Mouse (Mus musculus) forebrain, embryonic 13.5 days (tissue): Measurements from ENCODE around the gene Agbl3. TPM values are rescaled to one million over a fixed set of nuclear protein-coding genes. Genes with fewer than 3 reads are reported as not detected.

Experiments used
- ATAC-seq: fragments of 200-750 bp; cut with Nextera tagmentation; 2 replicates; pipeline ENCODE4 v1.8.0; 2017
- H3K27ac ChIP-seq: fragments of 300-500 bp; sonication (generic); 2 replicates; pipeline ENCODE4 v1.5.1; 2015; ENCODE audit warnings: inconsistent platforms, mild to moderate bottlenecking, moderate library complexity
- H3K27me3 ChIP-seq: fragments of 300-500 bp; sonication (generic); 2 replicates; pipeline ENCODE4 v1.6.1; 2015; ENCODE audit warnings: mild to moderate bottlenecking, inconsistent platforms
- H3K36me3 ChIP-seq: fragments of 300-500 bp; sonication (generic); 2 replicates; pipeline ENCODE4 v1.6.1; 2015; ENCODE audit warnings: mild to moderate bottlenecking, inconsistent platforms; ENCODE audit not compliant: poor library complexity, severe bottlenecking
- H3K4me1 ChIP-seq: fragments of 300-500 bp; sonication (generic); 2 replicates; pipeline ENCODE4 v1.6.1; 2015; ENCODE audit warnings: inconsistent platforms
- H3K4me2 ChIP-seq: fragments of 300-500 bp; sonication (generic); 2 replicates; pipeline ENCODE4 v1.6.1; 2015; ENCODE audit warnings: inconsistent platforms, mild to moderate bottlenecking, moderate library complexity
- H3K4me3 ChIP-seq: fragments of 300-500 bp; sonication (generic); 2 replicates; pipeline ENCODE4 v1.5.1; 2015; ENCODE audit warnings: mild to moderate bottlenecking, inconsistent platforms
- H3K9ac ChIP-seq: fragments of 300-500 bp; sonication (generic); 2 replicates; pipeline ENCODE4 v1.6.1; 2015; ENCODE audit warnings: mild to moderate bottlenecking, inconsistent platforms
- H3K9me3 ChIP-seq: fragments of 300-500 bp; sonication (generic); replicated peaks from 2 replicates; pipeline ENCODE4 v1.6.1; 2016; ENCODE audit warnings: inconsistent platforms
- WGBS: fragments of 180-500 bp; shearing (Covaris S2); methylation state at CpG from one replicate; pipeline ENCODE4 v1.1.7; 2015; 5-methylcytosine and 5-hydroxymethylcytosine counted together
- polyA plus RNA-seq: library from polyadenylated mRNA; unstranded; fragments of >200 nt; fragmentation: Nextera tagmentation; extraction: Ambion mirVana; gene quantifications from 2 replicates; pipeline ENCODE4 v1.2.1, GENCODE M21; 2015

Agbl3 gene
- polyA plus RNA-seq, 1 experiment from 2014 or later: 6.2 TPM

GRCm38 (mm10) chr6:34902578-34902977, 122.3 kb downstream of the Agbl3 start:
- Histone ChIP-seq H3K4me2 (no peak overlapping the region), H3K9ac (no peak overlapping the region), H3K4me3 (no peak overlapping the region), H3K27ac (no peak overlapping the region), H3K9me3 (no peaks in the 10 kb centered on the region), H3K27me3 (no peaks in the 10 kb centered on the region), H3K4me1 (no peaks in the 10 kb centered on the region), H3K36me3 (peaks cover 85% of the 10 kb centered on the region)
- no peak for ATAC-seq
- WGBS: 95% methylated on average over 7 of the region's 7 CpGs

GRCm38 (mm10) chr6:34903441-34903840, 123.2 kb downstream of the Agbl3 start:
- no peak overlapping the region for H3K4me3 ChIP-seq
- no peaks in the 10 kb centered on the region for H3K27me3 ChIP-seq
- H3K4me1 ChIP-seq: no peaks in the 10 kb centered on the region
- H3K9me3 ChIP-seq: no peaks in the 10 kb centered on the region
- H3K36me3 ChIP-seq: peaks cover 84% of the 10 kb centered on the region
- WGBS: 88% methylated on average over 5 of the region's 5 CpGs
- no peak overlapping the region for H3K4me2 ChIP-seq
- no peak overlapping the region for H3K9ac ChIP-seq
- no peak for ATAC-seq
- no peak overlapping the region for H3K27ac ChIP-seq

- WGBS: 90% methylated on average over 10 of the region's 10 CpGs
- ATAC-seq: no peak
- H3K9me3 ChIP-seq: no peaks in the 10 kb centered on the region
- H3K4me2 ChIP-seq: no peak overlapping the region
- H3K4me3 ChIP-seq: no peak overlapping the region
- no peak overlapping the region for H3K9ac ChIP-seq
- H3K36me3 ChIP-seq: peaks cover 83% of the 10 kb centered on the region
- H3K27me3 ChIP-seq: no peaks in the 10 kb centered on the region
- H3K4me1 ChIP-seq: no peaks in the 10 kb centered on the region
- H3K27ac ChIP-seq: no peak overlapping the region
Observed at GRCm38 (mm10) chr6:34903851-34904250, 123.6 kb downstream of the Agbl3 start.

- 96% methylated on average over 6 of the region's 6 CpGs for WGBS
- no peak overlapping the region for H3K4me3 ChIP-seq
- H3K27me3 ChIP-seq: no peaks in the 10 kb centered on the region
- peaks cover 78% of the 10 kb centered on the region for H3K36me3 ChIP-seq
- H3K4me2 ChIP-seq: no peak overlapping the region
- no peaks in the 10 kb centered on the region for H3K4me1 ChIP-seq
- no peak for ATAC-seq
- H3K9ac ChIP-seq: no peak overlapping the region
- no peak overlapping the region for H3K27ac ChIP-seq
- no peaks in the 10 kb centered on the region for H3K9me3 ChIP-seq
Observed at GRCm38 (mm10) chr6:34904361-34904760, 124.1 kb downstream of the Agbl3 start.

GRCm38 (mm10) chr6:34906125-34906524, 125.9 kb downstream of the Agbl3 start:
- Histone ChIP-seq H3K9ac (no peak overlapping the region), H3K4me1 (peaks cover 8% of the 10 kb centered on the region), H3K4me2 (no peak overlapping the region), H3K36me3 (peaks cover 61% of the 10 kb centered on the region), H3K27ac (no peak overlapping the region), H3K27me3 (no peaks in the 10 kb centered on the region), H3K4me3 (no peak overlapping the region), H3K9me3 (no peaks in the 10 kb centered on the region)
- 78% methylated on average over 2 of the region's 2 CpGs for WGBS
- ATAC-seq: no peak

- Histone ChIP-seq H3K4me1 (peaks cover 8% of the 10 kb centered on the region), H3K9me3 (no peaks in the 10 kb centered on the region), H3K4me2 (no peak overlapping the region), H3K27ac (no peak overlapping the region), H3K9ac (no peak overlapping the region), H3K36me3 (peaks cover 57% of the 10 kb centered on the region), H3K4me3 (no peak overlapping the region), H3K27me3 (no peaks in the 10 kb centered on the region)
- no peak for ATAC-seq
- 93% methylated on average over 4 of the region's 4 CpGs for WGBS
Observed at GRCm38 (mm10) chr6:34906661-34907060, 126.4 kb downstream of the Agbl3 start.

GRCm38 (mm10) chr6:34907121-34907614, 126.9 kb downstream of the Agbl3 start:
- Histone ChIP-seq H3K9ac (no peak overlapping the region), H3K27me3 (no peaks in the 10 kb centered on the region), H3K9me3 (no peaks in the 10 kb centered on the region), H3K27ac (no peak overlapping the region), H3K36me3 (peaks cover 52% of the 10 kb centered on the region), H3K4me1 (peaks cover 8% of the 10 kb centered on the region), H3K4me3 (no peak overlapping the region), H3K4me2 (no peak overlapping the region)
- 88% methylated on average over 2 of the region's 2 CpGs for WGBS
- ATAC-seq: no peak

GRCm38 (mm10) chr6:34907696-34908260, 127.5 kb downstream of the Agbl3 start:
- 90% methylated on average over 18 of the region's 18 CpGs for WGBS

More at GRCm38 (mm10) chr6:34907696-34908260, 127.5 kb downstream of the Agbl3 start:
- H3K9ac ChIP-seq: no peak overlapping the region
- peaks cover 46% of the 10 kb centered on the region for H3K36me3 ChIP-seq
- peaks cover 8% of the 10 kb centered on the region for H3K4me1 ChIP-seq
- H3K27me3 ChIP-seq: no peaks in the 10 kb centered on the region
- ATAC-seq: no peak
- no peaks in the 10 kb centered on the region for H3K9me3 ChIP-seq
- H3K27ac ChIP-seq: no peak overlapping the region
- H3K4me3 ChIP-seq: no peak overlapping the region
- no peak overlapping the region for H3K4me2 ChIP-seq

Other genes with a start within 250 kb of the Agbl3 start
- gene Cald1, start 181.9 kb upstream of the Agbl3 start, polyA plus RNA-seq: 73.1 and 79.4 TPM in 2 replicates
- 1.4 and 1.7 TPM in 2 replicates for gene Tmem140, start 82.7 kb downstream of the Agbl3 start, polyA plus RNA-seq
- 12.1 and 14.6 TPM in 2 replicates for gene Cyren, start 97.6 kb downstream of the Agbl3 start, polyA plus RNA-seq
- 9.7 and 10.7 TPM in 2 replicates for gene Wdr91, start 130.4 kb downstream of the Agbl3 start, polyA plus RNA-seq
- not detected in 2 replicates for gene Stra8, start 139.7 kb downstream of the Agbl3 start, polyA plus RNA-seq
- 0.39 and 0.74 TPM in 2 replicates for gene Slc23a4, start 208.0 kb downstream of the Agbl3 start, polyA plus RNA-seq